Mouse (Mus musculus) ES-Bruce4 (cell line): ENCODE measurements around the gene Twf1. TPM values are rescaled to one million over a fixed set of nuclear protein-coding genes. Genes with fewer than 3 reads are reported as not detected.

Experiments used
- H3K27ac ChIP-seq: 2 replicates; pipeline ENCODE4 v1.5.1; 2012; ENCODE audit warnings: low read length, inconsistent platforms; ENCODE audit not compliant: insufficient read depth
- H3K27me3 ChIP-seq: 2 replicates; pipeline ENCODE4 v1.6.1; 2012; ENCODE audit warnings: mild to moderate bottlenecking, low read length, inconsistent platforms; ENCODE audit not compliant: control insufficient read depth, poor library complexity, insufficient read depth, severe bottlenecking
- H3K36me3 ChIP-seq: 2 replicates; pipeline ENCODE4 v1.6.1; 2012; ENCODE audit warnings: inconsistent platforms, mild to moderate bottlenecking, low read length, moderate library complexity; ENCODE audit not compliant: control insufficient read depth, poor library complexity, insufficient read depth, severe bottlenecking
- H3K4me1 ChIP-seq: one replicate; pipeline ENCODE4 v1.8.1; 2011; ENCODE audit warnings: low read length; ENCODE audit not compliant: control insufficient read depth, insufficient read depth
- H3K4me3 ChIP-seq: 2 replicates; pipeline ENCODE4 v1.5.1; 2011; ENCODE audit warnings: low read depth, mild to moderate bottlenecking, low read length
- H3K9ac ChIP-seq: 2 replicates; pipeline ENCODE4 v1.6.1; 2012; ENCODE audit warnings: low read depth, mild to moderate bottlenecking, inconsistent platforms; ENCODE audit not compliant: poor library complexity, severe bottlenecking
- H3K9me3 ChIP-seq: replicated peaks from 2 replicates; pipeline ENCODE4 v1.6.1; 2012; ENCODE audit warnings: mild to moderate bottlenecking, low read length, inconsistent platforms; ENCODE audit not compliant: control insufficient read depth, poor library complexity, insufficient read depth, severe bottlenecking
- CTCF ChIP-seq: IDR thresholded peaks from one replicate; pipeline ENCODE4 v1.8.1; 2011; ENCODE audit warnings: low read depth, low read length
- EP300 ChIP-seq: IDR thresholded peaks from 2 replicates; pipeline ENCODE4 v1.6.1; 2011; ENCODE audit warnings: low read depth, low read length; ENCODE audit not compliant: insufficient read depth
- POLR2A ChIP-seq: IDR thresholded peaks from one replicate; pipeline ENCODE4 v1.8.1; 2011; ENCODE audit warnings: low read length; ENCODE audit not compliant: insufficient read depth
- polyA plus RNA-seq: library from polyadenylated mRNA; stranded (reverse); fragments of >200 nt; gene quantifications from 2 replicates; pipeline ENCODE4 v1.2.4, GENCODE M21; 2011; ENCODE audit warnings: low read depth; ENCODE audit not compliant: missing spikeins, insufficient read depth, insufficient read length

The Twf1 gene
- polyA plus RNA-seq, 1 experiment = 92.3 TPM

GRCm38 (mm10) chr15:94583153-94583552 is 6.5 kb downstream of the Twf1 start:
- TF ChIP-seq CTCF (no peak), POLR2A (no peak), EP300 (no peak)
- Histone ChIP-seq H3K4me1 (no peaks in the 10 kb centered on the region), H3K9me3 (no peaks in the 10 kb centered on the region), H3K27me3 (no peaks in the 10 kb centered on the region), H3K4me3 (no peak overlapping the region), H3K36me3 (peaks cover 61% of the 10 kb centered on the region), H3K27ac (no peak overlapping the region), H3K9ac (no peak overlapping the region)

GRCm38 (mm10) chr15:94582000-94582593 is 7.6 kb downstream of the Twf1 start:
- no peaks in the 10 kb centered on the region for H3K4me1 ChIP-seq
- no peaks in the 10 kb centered on the region for H3K27me3 ChIP-seq
- no peak for TF ChIP-seq POLR2A
- no peak for TF ChIP-seq EP300
- TF ChIP-seq CTCF = no peak
- H3K9ac ChIP-seq = no peak overlapping the region
- peaks cover 61% of the 10 kb centered on the region for H3K36me3 ChIP-seq
- no peak overlapping the region for H3K4me3 ChIP-seq
- H3K9me3 ChIP-seq = no peaks in the 10 kb centered on the region
- no peak overlapping the region for H3K27ac ChIP-seq

DNA sequence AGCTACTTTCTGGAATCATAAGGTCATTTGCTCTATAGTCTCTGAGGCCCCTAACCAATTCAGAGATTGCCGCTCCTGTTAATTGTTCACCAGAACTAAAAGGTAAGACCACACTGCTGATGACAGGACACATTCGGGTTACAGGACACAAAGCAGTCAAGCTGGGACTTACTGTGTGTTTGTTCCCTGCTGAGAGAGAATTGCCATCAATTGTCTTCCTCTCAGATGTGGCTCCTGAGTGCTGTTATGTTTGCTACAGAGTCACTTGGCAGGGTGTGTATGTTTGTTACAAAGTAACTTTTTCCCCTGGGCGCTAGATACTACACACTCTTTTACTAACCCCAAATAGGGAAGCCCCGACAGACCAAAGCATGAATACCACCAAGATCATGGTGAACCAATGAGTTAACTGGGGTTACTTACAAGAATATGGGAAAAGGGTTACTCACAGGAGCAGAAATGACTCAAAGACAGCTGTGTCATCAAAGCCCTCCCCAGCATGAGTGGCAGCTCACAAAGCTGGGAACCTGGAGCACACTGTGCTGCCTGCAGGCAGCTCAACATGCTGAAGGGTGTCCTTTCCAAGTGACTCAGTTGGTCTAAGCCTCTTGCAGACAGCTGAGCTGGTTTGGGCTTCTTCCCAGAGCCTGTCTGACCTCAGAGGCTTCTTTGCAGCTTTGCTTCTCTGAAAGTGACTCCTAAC is 15.0 kb downstream of the Twf1 start:
- Histone ChIP-seq H3K27me3 (no peaks in the 10 kb centered on the region), H3K4me3 (no peak overlapping the region), H3K36me3 (peaks cover 2% of the 10 kb centered on the region; the same call in 1 of the 2 replicates), H3K9ac (no peak overlapping the region), H3K9me3 (peaks cover 4% of the 10 kb centered on the region), H3K27ac (no peak overlapping the region), H3K4me1 (no peaks in the 10 kb centered on the region)
- TF ChIP-seq EP300 (no peak), POLR2A (no peak), CTCF (no peak)

GRCm38 (mm10) chr15:94572746-94573145 is 16.9 kb downstream of the Twf1 start:
- TF ChIP-seq EP300 = no peak
- no peak for TF ChIP-seq POLR2A
- TF ChIP-seq CTCF = no peak
- no peak overlapping the region for H3K9ac ChIP-seq
- H3K27ac ChIP-seq = no peak overlapping the region
- H3K4me3 ChIP-seq = no peak overlapping the region
- H3K9me3 ChIP-seq = peaks cover 5% of the 10 kb centered on the region
- H3K36me3 ChIP-seq = no peaks in the 10 kb centered on the region
- H3K27me3 ChIP-seq = no peaks in the 10 kb centered on the region
- no peaks in the 10 kb centered on the region for H3K4me1 ChIP-seq

DNA sequence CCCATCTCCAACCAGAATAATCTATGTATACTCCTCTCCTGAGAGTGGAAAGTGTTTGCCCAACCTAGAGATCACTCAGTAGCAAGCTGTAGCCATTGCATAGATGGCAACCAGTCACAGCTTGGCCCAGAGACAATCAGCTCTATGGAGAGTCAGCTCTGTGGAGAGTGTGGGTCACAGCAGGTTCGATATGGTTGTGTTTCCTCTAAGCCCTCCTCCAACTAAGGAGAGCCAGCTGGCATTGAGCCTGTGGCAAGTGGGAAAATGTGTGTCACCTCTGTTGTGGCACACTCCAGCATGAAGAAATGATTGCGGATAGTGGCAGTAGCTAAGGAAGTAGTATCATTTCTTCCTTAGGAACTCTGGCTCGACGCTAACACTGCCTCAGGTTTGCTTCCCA is 18.2 kb downstream of the Twf1 start:
- no peaks in the 10 kb centered on the region for H3K27me3 ChIP-seq
- H3K9ac ChIP-seq = no peak overlapping the region
- H3K36me3 ChIP-seq = no peaks in the 10 kb centered on the region
- no peak overlapping the region for H3K27ac ChIP-seq
- H3K9me3 ChIP-seq = peaks cover 5% of the 10 kb centered on the region
- TF ChIP-seq CTCF (no peak), POLR2A (no peak), EP300 (no peak)
- no peaks in the 10 kb centered on the region for H3K4me1 ChIP-seq
- no peak overlapping the region for H3K4me3 ChIP-seq

DNA sequence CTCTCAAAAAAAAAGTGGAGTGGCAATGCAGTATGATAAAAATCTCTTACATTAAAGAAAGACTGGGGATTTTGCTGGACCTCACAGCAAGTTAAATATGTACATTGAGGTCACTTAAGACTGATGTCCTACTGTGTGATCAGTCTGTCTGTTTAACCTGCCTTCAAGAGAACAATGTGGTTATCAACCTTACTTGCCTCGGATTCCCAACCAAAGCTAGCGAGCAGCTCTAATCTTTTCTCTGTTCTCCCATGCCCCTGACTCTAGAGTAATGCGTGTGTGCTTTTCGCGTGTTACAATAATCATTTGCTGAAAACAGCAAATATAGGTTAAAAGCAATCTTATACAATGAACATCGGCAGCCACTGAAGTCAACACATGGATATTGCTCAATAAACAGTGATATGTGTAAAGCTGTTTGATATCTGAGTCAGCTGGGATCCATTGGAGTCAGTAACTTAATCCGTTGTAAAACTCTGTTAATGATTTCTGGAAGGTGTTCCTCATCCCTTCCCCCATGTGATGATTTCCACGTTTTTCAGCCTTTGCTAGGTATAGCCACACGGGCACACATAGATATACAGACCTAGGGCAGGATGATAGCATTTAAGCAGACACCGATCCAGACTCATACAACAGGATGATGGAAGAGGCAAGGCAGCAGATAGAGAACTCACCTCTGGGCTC is 21.1 kb downstream of the Twf1 start:
- H3K4me3 ChIP-seq = no peak overlapping the region
- no peak overlapping the region for H3K9ac ChIP-seq
- TF ChIP-seq EP300 (no peak), POLR2A (no peak), CTCF (no peak)
- H3K9me3 ChIP-seq = peaks cover 5% of the 10 kb centered on the region
- no peaks in the 10 kb centered on the region for H3K4me1 ChIP-seq
- no peak overlapping the region for H3K27ac ChIP-seq
- H3K36me3 ChIP-seq = no peaks in the 10 kb centered on the region
- H3K27me3 ChIP-seq = no peaks in the 10 kb centered on the region
